Mouse (Mus musculus): ENCODE data around the gene Aoah.

Aoah gene

DNA sequence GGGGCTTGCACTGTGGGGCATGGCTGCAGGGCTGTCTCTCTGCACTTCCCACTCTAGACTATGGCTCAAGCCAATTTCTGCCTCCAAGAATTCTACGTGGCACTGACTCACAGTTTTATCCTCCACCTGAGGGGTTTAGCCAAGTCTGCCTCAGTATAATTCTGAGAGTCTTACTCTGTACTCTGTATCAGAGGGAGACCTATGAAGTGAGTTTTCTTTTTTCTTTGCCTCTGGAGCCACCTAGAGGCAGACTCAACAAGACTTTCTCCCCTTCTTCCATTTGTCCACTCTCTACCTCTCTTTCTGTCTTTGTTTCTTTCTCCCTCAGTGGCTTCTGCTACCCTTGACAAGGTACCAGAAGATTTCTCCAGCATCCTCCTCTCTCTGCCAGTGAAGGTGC lies 256.2 kb downstream of the Aoah start:
- in situ Hi-C loops (cut with MseI, MboI): no loop called here

- in situ Hi-C loops (cut with MseI, MboI): no loop called here
Measured at GRCm38 (mm10) chr13:21066021-21066420, 272.1 kb downstream of the Aoah start.

DNA sequence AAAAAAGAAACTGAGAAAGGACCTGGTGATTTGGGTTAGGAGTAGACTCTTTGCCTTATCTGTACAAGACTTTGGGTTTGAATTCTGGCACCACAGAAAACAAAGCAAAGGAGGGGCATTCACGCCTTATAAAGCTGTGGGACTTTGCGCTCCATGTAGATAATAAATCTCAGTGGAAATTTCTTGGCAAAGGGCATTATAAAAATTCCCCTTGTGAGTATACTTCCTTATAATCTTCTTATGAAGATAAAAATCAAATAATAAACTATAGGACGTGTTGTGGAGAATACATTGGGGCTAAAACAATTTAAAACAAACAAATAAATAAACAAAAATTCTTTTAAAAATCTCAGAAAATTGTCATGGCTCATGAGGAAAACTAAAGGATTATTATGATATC lies 280.9 kb downstream of the Aoah start, which contains the start of gene Olfr1370:
TSS of gene Olfr1370 (minus strand) at position 101 of the 400 bp plus-strand sequence.
- in situ Hi-C loops (cut with MseI, MboI): no loop called here

DNA sequence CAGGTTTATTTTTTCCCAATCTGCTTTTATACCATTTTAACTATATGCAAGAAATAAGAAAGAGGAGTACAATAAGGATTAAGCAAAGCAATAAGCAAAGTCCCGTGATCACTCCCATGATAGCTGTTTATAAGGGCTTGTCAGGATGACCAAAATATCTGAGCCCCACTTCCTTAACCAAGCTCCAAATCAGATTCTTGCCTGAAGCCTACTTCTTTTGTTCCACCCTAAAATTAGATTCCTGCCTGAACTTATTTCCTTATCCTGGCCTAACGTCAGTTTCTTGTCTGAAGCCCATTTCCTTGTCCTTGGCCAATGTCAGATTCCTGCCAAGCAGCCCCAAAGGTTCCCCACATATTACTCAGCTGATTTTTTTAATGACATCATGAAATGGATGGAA lies 288.8 kb downstream of the Aoah start:
- in situ Hi-C loops (cut with MseI, MboI): no loop called here

All from mouse trophoblast stem cell (cell line).